Mouse (Mus musculus) forebrain, embryonic 10.5 days (tissue): ENCODE results near the gene Zbtb42. TPM values are rescaled to one million over a fixed set of nuclear protein-coding genes. Genes with fewer than 3 reads are reported as not detected.

Source experiments
- DNase-seq: peaks from one replicate; pipeline ENCODE4 v3.0.0-alpha.2; 2017; ENCODE audit warnings: low spot score; ENCODE audit errors: extremely low spot score
- H3K27ac ChIP-seq: fragments of 300-500 bp; sonication (generic); 2 replicates; pipeline ENCODE4 v1.5.1; 2016; ENCODE audit warnings: mild to moderate bottlenecking
- H3K27me3 ChIP-seq: fragments of 300-500 bp; sonication (generic); 2 replicates; pipeline ENCODE4 v1.6.1; 2016; ENCODE audit warnings: mild to moderate bottlenecking; ENCODE audit not compliant: poor library complexity, severe bottlenecking
- H3K36me3 ChIP-seq: fragments of 300-500 bp; sonication (generic); replicated peaks from 2 replicates; pipeline ENCODE4 v1.6.1; 2016; ENCODE audit warnings: mild to moderate bottlenecking, moderate library complexity
- H3K4me1 ChIP-seq: fragments of 300-500 bp; sonication (generic); 2 replicates; pipeline ENCODE4 v1.6.1; 2016
- H3K4me3 ChIP-seq: fragments of 300-500 bp; sonication (generic); 2 replicates; pipeline ENCODE4 v1.5.1; 2016; ENCODE audit warnings: mild to moderate bottlenecking, moderate library complexity
- H3K9me3 ChIP-seq: fragments of 300-500 bp; sonication (generic); 2 replicates; pipeline ENCODE4 v1.6.1; 2016; ENCODE audit warnings: mild to moderate bottlenecking, moderate library complexity
- WGBS: fragments of 180-500 bp; shearing (Covaris S2); methylation state at CpG from one replicate; pipeline ENCODE4 v1.1.7; 2016; 5-methylcytosine and 5-hydroxymethylcytosine counted together
- polyA plus RNA-seq: library from polyadenylated mRNA; unstranded; fragments of >200 nt; fragmentation: Nextera tagmentation; extraction: Ambion mirVana; gene quantifications from 2 replicates; pipeline ENCODE4 v1.2.1, GENCODE M21; 2016

Gene Zbtb42
- polyA plus RNA-seq, 1 experiment from 2014 or later, result 4.1 TPM

- peaks cover 35% of the 10 kb centered on the region for H3K4me1 ChIP-seq
- H3K27ac ChIP-seq, result no peak overlapping the region
- WGBS, result 69% methylated on average over 6 of the region's 6 CpGs
- H3K4me3 ChIP-seq, result peak overlapping the region; percentile 73
- peaks cover 7% of the 10 kb centered on the region; the same call in 1 of the 2 replicates for H3K27me3 ChIP-seq
- no peaks in the 10 kb centered on the region for H3K9me3 ChIP-seq
- H3K36me3 ChIP-seq, result peaks cover 47% of the 10 kb centered on the region
- no peak for DNase-seq
Measured at GRCm38 (mm10) chr12:112646139-112646538, 32.5 kb upstream of the Zbtb42 start.

- Histone ChIP-seq H3K4me1 (peaks cover 35% of the 10 kb centered on the region), H3K36me3 (peaks cover 66% of the 10 kb centered on the region), H3K9me3 (no peaks in the 10 kb centered on the region), H3K4me3 (no peak overlapping the region), H3K27ac (no peak overlapping the region), H3K27me3 (peaks cover 6% of the 10 kb centered on the region; the same call in 1 of the 2 replicates)
- 94% methylated on average over 5 of the region's 5 CpGs for WGBS
- no peak for DNase-seq
Measured at GRCm38 (mm10) chr12:112648081-112648480, 30.5 kb upstream of the Zbtb42 start.

GRCm38 (mm10) chr12:112651778-112652439 is 26.7 kb upstream of the Zbtb42 start:
- peaks cover 100% of the 10 kb centered on the region for H3K36me3 ChIP-seq
- WGBS, result 81% methylated on average over 5 of the region's 5 CpGs
- no peak for DNase-seq

GRCm38 (mm10) chr12:112653157-112653824 is 25.3 kb upstream of the Zbtb42 start:
- DNase-seq, result peak; percentile 76

More at GRCm38 (mm10) chr12:112651778-112652439, 26.7 kb upstream of the Zbtb42 start:
- Histone ChIP-seq H3K27ac (no peak overlapping the region), H3K4me1 (peaks cover 12% of the 10 kb centered on the region), H3K4me3 (no peak overlapping the region), H3K9me3 (no peaks in the 10 kb centered on the region), H3K27me3 (no peaks in the 10 kb centered on the region)

GRCm38 (mm10) chr12:112654076-112654475 is 24.6 kb upstream of the Zbtb42 start:
- Histone ChIP-seq H3K4me3 (no peak overlapping the region), H3K36me3 (peaks cover 100% of the 10 kb centered on the region), H3K4me1 (peaks cover 9% of the 10 kb centered on the region; the same call in 1 of the 2 replicates), H3K9me3 (no peaks in the 10 kb centered on the region), H3K27me3 (no peaks in the 10 kb centered on the region), H3K27ac (no peak overlapping the region)
- WGBS, result 91% methylated on average over 5 of the region's 5 CpGs
- DNase-seq, result no peak

More at GRCm38 (mm10) chr12:112653157-112653824, 25.3 kb upstream of the Zbtb42 start:
- Histone ChIP-seq H3K4me1 (peaks cover 9% of the 10 kb centered on the region; the same call in 1 of the 2 replicates), H3K27me3 (no peaks in the 10 kb centered on the region), H3K9me3 (no peaks in the 10 kb centered on the region), H3K27ac (no peak overlapping the region), H3K4me3 (no peak overlapping the region), H3K36me3 (peaks cover 100% of the 10 kb centered on the region)
- 71% methylated on average over 7 of the region's 7 CpGs for WGBS

- Histone ChIP-seq H3K9me3 (no peaks in the 10 kb centered on the region), H3K4me3 (no peak overlapping the region), H3K27me3 (no peaks in the 10 kb centered on the region), H3K4me1 (peaks cover 45% of the 10 kb centered on the region), H3K36me3 (peaks cover 100% of the 10 kb centered on the region), H3K27ac (no peak overlapping the region)
- DNase-seq, result no peak
- WGBS, result 94% methylated on average over 7 of the region's 7 CpGs
Measured at GRCm38 (mm10) chr12:112658619-112659018, 20.0 kb upstream of the Zbtb42 start.

GRCm38 (mm10) chr12:112659109-112659508 is 19.5 kb upstream of the Zbtb42 start:
- no peak for DNase-seq
- H3K9me3 ChIP-seq, result no peaks in the 10 kb centered on the region
- H3K27me3 ChIP-seq, result no peaks in the 10 kb centered on the region
- peaks cover 48% of the 10 kb centered on the region for H3K4me1 ChIP-seq
- no peak overlapping the region for H3K27ac ChIP-seq
- H3K4me3 ChIP-seq, result no peak overlapping the region
- WGBS, result 87% methylated on average over 6 of the region's 6 CpGs
- peaks cover 100% of the 10 kb centered on the region for H3K36me3 ChIP-seq

GRCm38 (mm10) chr12:112660576-112661326 is 17.9 kb upstream of the Zbtb42 start:
- Histone ChIP-seq H3K27ac (peak overlapping the region; percentile 87), H3K36me3 (peaks cover 100% of the 10 kb centered on the region), H3K4me3 (peak overlapping the region; percentile 30), H3K9me3 (no peaks in the 10 kb centered on the region), H3K4me1 (peaks cover 57% of the 10 kb centered on the region), H3K27me3 (no peaks in the 10 kb centered on the region)
- 60% methylated on average over 5 of the region's 5 CpGs for WGBS
- peak; percentile 56 for DNase-seq

GRCm38 (mm10) chr12:112661327-112661605 is 17.4 kb upstream of the Zbtb42 start:
- Histone ChIP-seq H3K27ac (peak overlapping the region; percentile 87), H3K9me3 (no peaks in the 10 kb centered on the region), H3K4me1 (peaks cover 62% of the 10 kb centered on the region), H3K4me3 (peak overlapping the region; percentile 30; the same call in 1 of the 2 replicates), H3K36me3 (peaks cover 100% of the 10 kb centered on the region), H3K27me3 (no peaks in the 10 kb centered on the region)
- WGBS, result 93% methylated on average over 3 of the region's 3 CpGs
- DNase-seq, result no peak

GRCm38 (mm10) chr12:112661851-112662250 is 16.8 kb upstream of the Zbtb42 start:
- Histone ChIP-seq H3K27ac (peak overlapping the region; percentile 87), H3K9me3 (no peaks in the 10 kb centered on the region), H3K36me3 (peaks cover 100% of the 10 kb centered on the region), H3K4me3 (no peak overlapping the region), H3K4me1 (peaks cover 64% of the 10 kb centered on the region), H3K27me3 (no peaks in the 10 kb centered on the region)
- 89% methylated on average over 9 of the region's 9 CpGs for WGBS
- DNase-seq, result no peak

- 92% methylated on average over 11 of the region's 11 CpGs for WGBS
- Histone ChIP-seq H3K4me3 (no peak overlapping the region), H3K4me1 (peaks cover 71% of the 10 kb centered on the region), H3K36me3 (peaks cover 100% of the 10 kb centered on the region), H3K27ac (peak overlapping the region; percentile 82), H3K9me3 (no peaks in the 10 kb centered on the region), H3K27me3 (no peaks in the 10 kb centered on the region)
- DNase-seq, result no peak
Measured at GRCm38 (mm10) chr12:112663303-112663702, 15.3 kb upstream of the Zbtb42 start.

GRCm38 (mm10) chr12:112663716-112664115 is 14.9 kb upstream of the Zbtb42 start:
- Histone ChIP-seq H3K9me3 (no peaks in the 10 kb centered on the region), H3K4me3 (no peak overlapping the region), H3K27ac (peak overlapping the region; percentile 82), H3K4me1 (peaks cover 71% of the 10 kb centered on the region), H3K27me3 (no peaks in the 10 kb centered on the region), H3K36me3 (peaks cover 100% of the 10 kb centered on the region)
- 94% methylated on average over 12 of the region's 12 CpGs for WGBS
- no peak for DNase-seq

GRCm38 (mm10) chr12:112664124-112664523 is 14.5 kb upstream of the Zbtb42 start:
- WGBS, result 64% methylated on average over 2 of the region's 2 CpGs
- Histone ChIP-seq H3K27me3 (no peaks in the 10 kb centered on the region), H3K4me1 (peaks cover 71% of the 10 kb centered on the region), H3K9me3 (no peaks in the 10 kb centered on the region), H3K27ac (peak overlapping the region; percentile 82), H3K36me3 (peaks cover 100% of the 10 kb centered on the region), H3K4me3 (no peak overlapping the region)
- no peak for DNase-seq
